Mouse (Mus musculus) lung, adult 2 months (tissue): ENCODE measurements around the gene Gtf2f2. TPM values are rescaled to one million over a fixed set of nuclear protein-coding genes. Genes with fewer than 3 reads are reported as not detected.

Experiments
- DNase-seq: peaks from one replicate; pipeline ENCODE4 v3.0.0; 2022
- H3K4me1 ChIP-seq: fragments of 200-500 bp; 2 replicates; pipeline ENCODE4 v1.6.1; 2011; ENCODE audit warnings: low read length; ENCODE audit not compliant: control insufficient read depth, insufficient read depth
- H3K4me3 ChIP-seq: fragments of 200-500 bp; replicated peaks from 2 replicates; pipeline ENCODE3; 2011; ENCODE audit warnings: low read depth, mild to moderate bottlenecking, control low read depth, low read length; ENCODE audit errors: extremely low read depth
- CTCF ChIP-seq: fragments of 200-500 bp; IDR thresholded peaks from 2 replicates; pipeline ENCODE4 v1.5.1; 2011; ENCODE audit warnings: mild to moderate bottlenecking, low read length, control low read depth; ENCODE audit not compliant: insufficient read depth
- POLR2A ChIP-seq: fragments of 200-500 bp; IDR thresholded peaks from 2 replicates; pipeline ENCODE4 v1.6.1; 2011; ENCODE audit warnings: low read depth, mild to moderate bottlenecking, control low read depth, low read length, borderline replicate concordance; ENCODE audit errors: extremely low read depth
- WGBS: fragments of 180-500 bp; shearing (Covaris S2); methylation state at CpG from one replicate; pipeline ENCODE4 v1.1.7; 2018; 5-methylcytosine and 5-hydroxymethylcytosine counted together
- polyA plus RNA-seq: library from polyadenylated mRNA; depleted of rRNA; stranded (reverse); fragments of >200 nt; gene quantifications from 2 replicates; pipeline ENCODE4 v1.2.3, GENCODE M21; 2012

Gene Gtf2f2
- polyA plus RNA-seq, 1 experiment = 2.3 TPM

DNA sequence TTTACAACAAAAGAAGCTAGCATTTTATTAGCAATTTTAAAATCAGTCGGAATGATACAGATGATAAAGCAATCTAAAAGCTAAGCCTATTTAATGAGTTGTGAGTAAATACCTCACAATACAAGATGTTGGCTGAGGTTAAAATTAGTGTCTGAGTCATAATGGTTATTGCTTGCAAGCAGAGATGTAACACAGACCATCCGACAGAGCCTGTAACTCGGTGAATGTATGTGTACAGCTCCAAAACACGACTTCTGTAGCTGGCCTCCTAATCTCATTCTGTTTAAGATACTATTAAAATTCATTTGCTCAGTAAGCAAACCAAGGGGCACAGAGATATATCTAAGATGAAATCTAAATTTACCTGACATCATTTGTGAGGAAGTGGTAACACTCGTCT is 43.4 kb downstream of the Gtf2f2 start:
- no peak for DNase-seq
- WGBS = 69% methylated on average over 5 of the region's 5 CpGs
- Histone ChIP-seq H3K4me1 (no peaks in the 10 kb centered on the region; the same call in none of the 2 replicates), H3K4me3 (no peak overlapping the region)
- TF ChIP-seq CTCF (no peak), POLR2A (no peak)

DNA sequence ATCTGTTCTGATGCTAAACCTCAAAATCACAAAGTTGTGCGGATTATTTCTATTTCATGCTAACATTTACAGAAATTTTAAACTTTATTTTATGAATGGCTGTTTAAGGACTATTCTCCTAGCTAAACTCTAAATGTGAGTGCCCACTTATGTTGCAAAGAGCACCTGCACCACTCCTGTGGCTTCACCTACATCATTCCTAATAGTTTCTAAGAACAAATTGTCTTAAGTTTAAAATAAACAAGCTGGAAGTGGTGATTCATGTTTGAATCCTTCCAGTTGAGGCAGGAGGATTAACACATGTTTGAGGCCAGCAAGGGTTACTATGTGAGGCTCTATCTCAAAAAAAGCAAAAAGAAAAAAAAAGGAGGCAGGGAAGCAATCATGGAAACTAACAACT is 46.2 kb downstream of the Gtf2f2 start:
- TF ChIP-seq POLR2A = no peak
- WGBS = 71% methylated on average over 1 of the region's 1 CpGs
- no peaks in the 10 kb centered on the region; the same call in none of the 2 replicates for H3K4me1 ChIP-seq
- DNase-seq = no peak
- H3K4me3 ChIP-seq = no peak overlapping the region

DNA sequence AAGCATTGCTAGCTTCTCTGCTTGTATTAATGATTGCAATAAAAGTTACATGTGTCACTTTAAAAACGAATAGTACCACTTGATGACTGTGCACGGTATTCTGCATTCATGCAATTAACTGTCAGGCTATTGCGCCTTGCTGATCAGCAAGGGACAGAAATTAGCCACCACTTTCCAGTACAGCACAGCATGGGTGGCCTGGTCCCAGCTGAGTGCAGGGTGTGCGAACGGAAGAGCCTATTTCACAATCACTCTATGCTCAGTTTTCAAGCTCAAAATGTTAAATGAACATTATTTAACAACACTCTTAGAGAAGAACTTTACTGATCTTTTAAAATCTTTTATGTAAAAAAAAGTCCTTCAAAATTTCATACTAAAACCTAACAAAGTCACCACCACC is 46.7 kb downstream of the Gtf2f2 start:
- no peak for DNase-seq
- TF ChIP-seq CTCF (no peak), POLR2A (no peak)
- no peaks in the 10 kb centered on the region; the same call in none of the 2 replicates for H3K4me1 ChIP-seq
- WGBS = 56% methylated on average over 5 of the region's 5 CpGs
- H3K4me3 ChIP-seq = no peak overlapping the region

DNA sequence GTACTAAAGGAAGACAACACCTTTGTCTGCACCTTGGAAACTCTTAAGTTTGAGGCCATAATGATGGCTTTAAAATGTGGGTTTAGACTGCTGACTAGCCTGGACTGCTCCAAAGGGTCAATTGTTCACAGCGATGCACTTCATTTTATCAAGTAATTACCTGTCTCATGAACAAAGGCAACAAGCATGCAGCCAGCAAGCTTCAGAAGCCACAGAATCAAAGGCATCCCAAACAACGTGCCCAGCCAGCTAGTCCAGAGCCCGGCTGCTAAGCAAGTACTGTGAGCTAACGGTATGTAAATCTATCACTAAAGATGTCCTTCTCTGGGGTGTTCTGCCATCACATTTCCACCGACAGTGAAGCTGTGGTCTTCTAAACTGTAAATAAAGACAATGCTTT is 47.5 kb downstream of the Gtf2f2 start:
- Histone ChIP-seq H3K4me1 (no peaks in the 10 kb centered on the region; the same call in none of the 2 replicates), H3K4me3 (no peak overlapping the region)
- TF ChIP-seq CTCF (no peak), POLR2A (no peak)
- no peak for DNase-seq
- WGBS = 81% methylated on average over 5 of the region's 5 CpGs

DNA sequence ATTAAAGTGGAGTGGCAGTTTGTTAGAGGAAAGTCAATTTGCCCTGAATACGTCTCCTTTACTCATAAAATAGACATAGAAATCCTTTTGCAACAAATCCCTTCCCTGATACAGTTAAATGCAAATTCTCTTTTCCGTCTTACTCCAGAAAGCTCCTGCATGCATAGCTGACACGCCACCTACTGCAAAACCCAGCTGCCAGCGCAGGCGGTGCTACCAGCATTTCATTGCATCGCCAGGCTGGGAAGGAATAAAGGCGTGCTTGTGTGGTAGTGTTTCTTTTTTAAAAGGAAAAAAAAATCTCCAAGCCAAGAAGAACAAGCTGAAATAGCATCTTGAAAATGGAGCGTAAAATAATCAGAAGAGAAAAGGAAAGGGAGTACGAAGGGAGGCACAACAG is 48.4 kb downstream of the Gtf2f2 start:
- TF ChIP-seq CTCF (no peak), POLR2A (no peak)
- DNase-seq = no peak
- WGBS = 91% methylated on average over 9 of the region's 9 CpGs

DNA sequence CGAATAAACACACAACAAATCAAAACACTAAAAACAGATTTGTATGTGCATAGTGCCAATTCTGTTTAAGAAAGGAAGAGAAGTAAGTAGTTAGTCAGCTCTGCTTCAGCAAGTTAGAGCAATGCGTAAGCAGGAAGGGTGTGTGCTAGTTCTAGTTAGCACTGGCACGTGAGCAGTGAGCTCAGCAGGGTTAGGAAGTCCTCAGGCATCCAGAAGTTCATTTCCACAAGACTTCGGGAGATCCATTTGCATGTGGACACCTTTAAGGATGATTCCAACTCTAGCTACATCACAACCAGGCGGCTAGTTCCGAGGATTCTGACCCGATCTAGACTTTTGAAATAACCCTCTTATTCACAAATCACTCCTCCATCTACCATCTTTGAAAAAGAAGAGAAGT is 55.9 kb downstream of the Gtf2f2 start, which contains the start of gene Kctd4:
TSS of gene Kctd4 (plus strand) at position 244 of the 400 bp plus-strand sequence.
- TF ChIP-seq CTCF (no peak), POLR2A (no peak)
- WGBS = 86% methylated on average over 7 of the region's 7 CpGs
- no peak within 1 kb of the TSS for H3K4me3 ChIP-seq
- H3K4me1 ChIP-seq = no peaks in the 10 kb centered on the region
- no peak for DNase-seq

More for the DNA sequence above, 48.4 kb downstream of the Gtf2f2 start:
- Histone ChIP-seq H3K4me1 (no peaks in the 10 kb centered on the region; the same call in none of the 2 replicates), H3K4me3 (no peak overlapping the region)

DNA sequence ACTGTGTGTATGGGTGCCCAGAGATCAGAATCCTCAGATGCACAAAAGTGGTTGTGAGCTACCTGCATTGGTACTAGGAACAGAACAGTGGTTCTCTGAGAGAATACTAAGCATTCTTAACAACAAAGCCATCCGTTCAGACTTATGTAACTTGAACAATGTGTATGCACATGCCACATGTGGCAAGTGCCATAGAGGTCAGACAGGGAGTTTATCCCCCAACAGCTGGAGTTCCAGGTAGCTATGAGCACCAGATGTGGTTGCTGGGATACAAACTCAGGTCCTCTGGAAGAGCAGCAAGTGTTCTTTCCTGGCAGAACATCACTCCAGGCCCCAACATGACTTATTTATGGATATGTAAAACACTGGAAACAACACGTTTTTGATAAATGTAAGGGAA is 57.7 kb downstream of the Gtf2f2 start:
- no peak for DNase-seq
- Histone ChIP-seq H3K4me3 (no peak overlapping the region), H3K4me1 (no peaks in the 10 kb centered on the region)
- WGBS = 62% methylated on average over 2 of the region's 2 CpGs
- TF ChIP-seq POLR2A = no peak
- no peak for TF ChIP-seq CTCF

DNA sequence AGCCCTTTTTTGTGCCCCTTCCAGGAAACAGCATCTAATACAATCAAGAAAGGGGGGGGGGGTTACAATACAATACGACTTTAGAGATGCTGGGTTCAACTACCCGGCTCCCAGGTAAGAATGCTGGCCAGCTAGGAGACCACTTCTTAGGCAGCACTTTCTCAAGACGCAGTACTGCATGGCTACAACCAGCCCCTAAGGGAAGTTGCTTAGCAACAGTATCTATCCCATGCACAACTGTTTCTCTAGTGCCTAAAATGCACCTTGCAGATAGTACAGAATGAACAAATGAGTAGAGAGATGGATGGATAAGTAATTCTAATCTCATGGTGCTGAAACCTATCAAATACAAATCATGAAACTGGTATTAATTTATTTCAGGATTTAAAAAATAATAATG is 63.0 kb downstream of the Gtf2f2 start:
- no peak for DNase-seq
- TF ChIP-seq CTCF (no peak), POLR2A (no peak)
- H3K4me1 ChIP-seq = no peaks in the 10 kb centered on the region
- WGBS = 78% methylated on average over 3 of the region's 3 CpGs
- no peak overlapping the region for H3K4me3 ChIP-seq

DNA sequence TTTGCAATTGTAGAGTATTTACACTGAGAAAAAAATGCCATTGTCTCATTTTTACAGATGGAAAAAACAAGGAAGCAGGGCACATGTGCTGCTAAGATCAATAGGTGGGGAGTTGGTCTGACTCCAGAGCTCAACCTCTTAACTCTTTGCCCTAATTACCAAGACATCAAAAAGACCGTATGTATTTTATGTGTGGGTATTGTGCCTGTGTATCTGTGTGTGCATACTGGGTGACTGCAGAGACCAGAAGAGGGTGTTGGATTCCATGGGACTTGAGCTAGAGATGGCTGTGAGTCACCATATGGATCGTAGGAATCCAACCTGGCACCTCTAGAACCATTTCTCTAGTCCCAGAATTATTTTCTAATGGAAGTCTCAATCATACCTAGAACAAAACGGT is 68.3 kb downstream of the Gtf2f2 start:
- DNase-seq = no peak
- H3K4me3 ChIP-seq = no peak overlapping the region
- TF ChIP-seq POLR2A (no peak), CTCF (no peak)
- no peaks in the 10 kb centered on the region for H3K4me1 ChIP-seq
- 89% methylated on average over 3 of the region's 3 CpGs for WGBS

DNA sequence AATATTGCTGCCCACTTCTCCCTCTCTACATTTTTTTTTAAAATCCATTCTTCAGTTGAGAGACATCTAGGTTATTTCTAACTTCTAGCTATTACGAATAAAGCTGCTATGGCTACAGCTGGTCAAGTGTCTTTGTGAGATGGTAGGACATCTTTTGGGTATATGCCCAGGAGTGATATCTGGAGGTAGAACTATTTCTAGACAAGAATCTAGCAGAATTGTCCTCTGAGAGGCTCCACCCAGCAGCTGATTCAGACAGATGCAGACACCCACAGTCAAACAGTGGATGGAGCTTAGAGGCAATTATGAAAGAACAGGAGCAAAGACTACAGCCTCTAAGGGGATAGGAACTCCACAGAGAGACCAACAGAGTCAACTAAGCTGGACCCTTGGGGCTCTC is 69.2 kb downstream of the Gtf2f2 start:
- TF ChIP-seq CTCF (no peak), POLR2A (no peak)
- no peak overlapping the region for H3K4me3 ChIP-seq
- no peaks in the 10 kb centered on the region for H3K4me1 ChIP-seq
- 90% methylated on average over 1 of the region's 1 CpGs for WGBS
- no peak for DNase-seq

DNA sequence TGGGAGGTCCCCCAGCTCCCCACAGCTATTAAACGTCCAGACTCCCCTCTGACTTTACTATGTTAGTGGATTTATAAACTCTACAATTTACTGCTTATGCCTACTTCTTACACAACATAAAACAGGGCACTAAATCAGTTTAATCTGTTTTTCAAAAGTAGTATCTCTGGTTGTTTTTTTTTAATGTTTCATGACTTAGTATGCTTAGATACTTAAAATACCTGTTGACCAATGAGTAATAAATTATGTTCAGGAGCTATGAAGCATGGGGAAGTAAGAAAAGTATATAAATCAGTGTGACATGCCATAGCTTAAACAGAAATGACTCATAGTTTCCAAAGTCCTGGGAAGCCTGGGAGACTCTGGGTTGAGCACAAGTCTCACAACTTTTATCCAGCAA is 73.0 kb downstream of the Gtf2f2 start:
- DNase-seq = no peak
- H3K4me1 ChIP-seq = no peaks in the 10 kb centered on the region
- no peak overlapping the region for H3K4me3 ChIP-seq
- WGBS = 50% methylated on average over 1 of the region's 1 CpGs
- no peak for TF ChIP-seq POLR2A
- no peak for TF ChIP-seq CTCF
